Mouse (Mus musculus) stomach, embryonic 14.5 days (tissue): ENCODE results near the gene Smcr8. TPM values are rescaled to one million over a fixed set of nuclear protein-coding genes. Genes with fewer than 3 reads are reported as not detected.

ENCODE experiments used
- ATAC-seq: fragments of 200-750 bp; cut with Nextera tagmentation; 2 replicates; pipeline ENCODE4 v1.8.0; 2017; ENCODE audit warnings: low read depth, moderate TSS enrichment; ENCODE audit not compliant: insufficient number of reproducible peaks, insufficient read depth, low FRiP score
- H3K27ac ChIP-seq: fragments of 300-500 bp; sonication (generic); 2 replicates; pipeline ENCODE4 v1.5.1; 2014; ENCODE audit warnings: mild to moderate bottlenecking, low read length, moderate library complexity, mixed read lengths
- H3K27me3 ChIP-seq: fragments of 300-500 bp; sonication (generic); 2 replicates; pipeline ENCODE4 v1.6.1; 2014; ENCODE audit warnings: low read length, control low read depth, mixed read lengths; ENCODE audit not compliant: control insufficient read depth, insufficient read depth
- H3K36me3 ChIP-seq: fragments of 300-500 bp; sonication (generic); 2 replicates; pipeline ENCODE4 v1.6.1; 2014; ENCODE audit warnings: mild to moderate bottlenecking, control low read depth, low read length, moderate library complexity, mixed read lengths; ENCODE audit not compliant: control insufficient read depth, insufficient read depth
- H3K4me1 ChIP-seq: fragments of 300-500 bp; sonication (generic); 2 replicates; pipeline ENCODE4 v1.6.1; 2014; ENCODE audit warnings: low read length, control low read depth, mixed read lengths; ENCODE audit not compliant: control insufficient read depth, insufficient read depth
- H3K4me2 ChIP-seq: fragments of 300-500 bp; sonication (generic); replicated peaks from 2 replicates; pipeline ENCODE4 v1.6.1; 2014; ENCODE audit warnings: low read depth, low read length, control low read depth
- H3K4me3 ChIP-seq: fragments of 300-500 bp; sonication (generic); 2 replicates; pipeline ENCODE4 v1.5.1; 2014; ENCODE audit warnings: low read depth, low read length, control low read depth
- H3K9ac ChIP-seq: fragments of 300-500 bp; sonication (generic); replicated peaks from 2 replicates; pipeline ENCODE4 v1.6.1; 2014; ENCODE audit warnings: low read depth, mild to moderate bottlenecking, control low read depth, low read length, moderate library complexity, mixed read lengths
- H3K9me3 ChIP-seq: fragments of 300-500 bp; sonication (generic); 2 replicates; pipeline ENCODE4 v1.6.1; 2016; ENCODE audit warnings: low read depth, low read length, control low read depth; ENCODE audit not compliant: control insufficient read depth
- WGBS: fragments of 180-500 bp; shearing (Covaris S2); extraction: QIAGEN DNeasy Blood & Tissue Kit; methylation state at CpG from one replicate; pipeline ENCODE4 v1.1.7; 2014; 5-methylcytosine and 5-hydroxymethylcytosine counted together
- polyA plus RNA-seq: library from polyadenylated mRNA; unstranded; fragments of >200 nt; fragmentation: Nextera tagmentation; extraction: Ambion mirVana; gene quantifications from 2 replicates; pipeline ENCODE4 v1.2.1, GENCODE M21; 2014

The Smcr8 gene
- polyA plus RNA-seq, 1 experiment from 2014 or later, result 7.8 TPM

DNA sequence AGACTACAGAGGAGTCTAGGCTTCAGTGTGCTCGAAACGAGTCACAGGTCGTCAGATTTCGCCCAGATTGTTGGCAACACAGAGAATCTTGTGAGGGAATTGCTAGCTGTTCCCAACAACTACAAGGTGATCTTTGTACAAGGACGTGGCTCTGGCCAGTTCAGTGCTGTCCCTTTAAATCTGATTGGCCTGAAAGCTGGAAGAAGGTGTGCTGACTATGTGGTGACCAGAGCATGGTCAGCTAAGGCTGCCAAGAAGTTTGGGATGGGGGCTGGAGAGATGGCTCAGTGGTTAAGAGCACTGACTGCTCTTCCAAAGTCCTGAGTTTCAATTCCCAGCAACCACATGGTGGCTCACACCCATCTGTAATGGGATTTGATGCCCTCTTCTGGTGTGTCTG, 39.1 kb downstream of the Smcr8 start:
- Histone ChIP-seq H3K9ac (no peak overlapping the region), H3K36me3 (no peaks in the 10 kb centered on the region), H3K27me3 (no peaks in the 10 kb centered on the region), H3K9me3 (no peaks in the 10 kb centered on the region), H3K4me2 (no peak overlapping the region), H3K27ac (no peak overlapping the region), H3K4me3 (no peak overlapping the region), H3K4me1 (no peaks in the 10 kb centered on the region)
- 64% methylated on average over 5 of the region's 5 CpGs for WGBS
- no peak for ATAC-seq

DNA sequence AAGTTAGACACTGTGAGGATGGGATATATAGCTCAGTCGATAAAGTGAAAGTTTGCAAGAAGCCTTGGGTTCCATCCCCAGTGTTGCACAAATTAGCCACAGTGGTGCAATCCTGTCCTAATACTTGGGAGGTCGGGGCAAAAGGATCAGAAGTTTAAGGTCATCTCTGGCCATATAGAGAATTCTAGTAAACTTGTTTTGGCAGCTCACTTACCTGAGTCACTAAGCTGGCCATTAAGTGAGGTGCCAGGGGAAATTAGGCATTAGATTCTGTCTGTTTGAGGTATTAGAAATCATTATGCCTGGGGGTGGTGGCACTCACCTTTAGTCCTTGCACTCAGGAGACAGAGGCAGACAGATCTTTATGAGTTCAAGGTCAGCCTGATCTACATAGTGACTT, 46.4 kb downstream of the Smcr8 start:
- Histone ChIP-seq H3K36me3 (no peaks in the 10 kb centered on the region), H3K4me1 (no peaks in the 10 kb centered on the region), H3K9me3 (no peaks in the 10 kb centered on the region), H3K4me2 (no peak overlapping the region), H3K27me3 (no peaks in the 10 kb centered on the region), H3K9ac (no peak overlapping the region), H3K27ac (no peak overlapping the region), H3K4me3 (no peak overlapping the region)
- no peak for ATAC-seq
- WGBS, result 68% methylated on average over 2 of the region's 2 CpGs

DNA sequence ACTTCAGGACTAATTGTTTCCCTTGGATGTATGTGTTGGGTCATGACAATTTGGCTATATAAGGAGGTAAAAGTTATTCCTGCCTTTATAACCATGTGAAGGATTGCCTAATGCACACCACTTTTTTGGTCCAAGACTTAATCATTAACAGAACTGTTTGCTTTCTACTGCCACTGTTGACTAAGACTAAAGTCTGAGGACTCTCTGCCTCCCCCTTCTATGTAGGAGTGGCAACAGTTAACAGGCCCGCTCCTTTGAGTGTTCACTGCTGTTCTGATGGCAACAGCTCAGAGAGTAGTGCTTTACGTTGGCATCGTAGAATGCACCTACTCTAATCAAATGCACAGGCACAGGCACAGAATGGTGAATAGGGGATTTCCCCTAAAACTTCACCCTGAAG, 47.9 kb downstream of the Smcr8 start:
- Histone ChIP-seq H3K9ac (no peak overlapping the region), H3K36me3 (no peaks in the 10 kb centered on the region), H3K27ac (peak overlapping the region; percentile 23; the same call in 1 of the 2 replicates)

DNA sequence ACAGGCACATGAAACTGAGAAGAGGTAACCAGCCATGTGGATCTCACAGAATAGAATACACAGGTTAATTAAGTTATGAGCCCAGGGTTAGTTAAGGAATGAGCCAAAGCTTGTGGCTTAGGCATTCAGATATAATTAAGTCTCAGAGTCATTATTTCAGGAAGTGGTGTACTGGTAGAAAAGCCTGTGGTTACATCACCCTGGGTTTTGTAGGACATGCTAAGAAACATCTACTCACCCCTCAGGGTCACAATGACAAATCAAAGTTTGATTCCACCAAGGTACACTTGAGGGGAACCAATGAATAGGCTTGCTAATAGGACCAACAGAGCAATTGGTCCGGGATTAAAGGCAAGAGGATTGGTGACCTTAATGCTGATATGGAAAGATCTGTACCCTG, 49.4 kb downstream of the Smcr8 start:
- WGBS, result 55% methylated on average over 1 of the region's 1 CpGs
- Histone ChIP-seq H3K27ac (no peak overlapping the region), H3K9ac (no peak overlapping the region), H3K27me3 (no peaks in the 10 kb centered on the region), H3K4me3 (no peak overlapping the region), H3K36me3 (no peaks in the 10 kb centered on the region), H3K9me3 (no peaks in the 10 kb centered on the region), H3K4me2 (no peak overlapping the region), H3K4me1 (peaks cover 5% of the 10 kb centered on the region; the same call in 1 of the 2 replicates)
- no peak for ATAC-seq

More for the DNA sequence above, 47.9 kb downstream of the Smcr8 start:
- no peak overlapping the region for H3K4me3 ChIP-seq
- H3K4me1 ChIP-seq, result no peaks in the 10 kb centered on the region
- H3K4me2 ChIP-seq, result no peak overlapping the region
- WGBS, result 64% methylated on average over 3 of the region's 3 CpGs
- no peaks in the 10 kb centered on the region for H3K27me3 ChIP-seq
- ATAC-seq, result peak; percentile 91
- H3K9me3 ChIP-seq, result no peaks in the 10 kb centered on the region

DNA sequence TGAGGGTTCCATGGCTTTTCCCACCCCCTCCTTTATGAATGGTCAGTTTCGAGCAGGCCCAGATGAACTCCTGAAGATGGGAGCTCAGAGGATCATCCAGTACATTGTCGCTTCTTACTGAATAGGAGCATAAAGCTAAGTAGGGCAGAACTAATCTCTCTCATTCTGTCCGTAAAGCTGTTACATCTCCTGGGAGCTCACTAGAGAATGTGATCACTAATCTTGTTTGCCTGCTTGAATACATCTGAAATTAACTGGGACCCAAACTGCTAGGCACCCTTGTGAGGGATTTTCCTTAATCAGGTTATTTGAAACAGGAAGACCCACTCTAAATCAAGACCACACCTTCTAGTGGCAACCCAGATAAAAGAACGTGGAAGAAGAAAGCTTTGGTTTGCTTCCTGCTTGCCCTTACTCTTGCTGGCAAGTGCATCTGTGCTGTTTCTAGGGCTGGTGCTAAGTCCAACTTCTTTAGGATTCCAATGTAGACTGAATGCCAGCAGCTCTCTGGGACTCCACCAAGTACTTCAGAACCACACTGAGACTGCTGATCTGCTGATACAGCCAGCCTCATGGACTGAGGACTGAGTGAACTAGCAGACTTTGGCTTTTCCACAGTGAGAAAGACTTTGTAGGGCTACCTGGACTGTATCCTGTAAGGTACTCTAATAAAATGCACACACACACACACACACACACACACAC, 50.1 kb downstream of the Smcr8 start:
- 66% methylated on average over 4 of the region's 4 CpGs for WGBS
- ATAC-seq, result no peak

DNA sequence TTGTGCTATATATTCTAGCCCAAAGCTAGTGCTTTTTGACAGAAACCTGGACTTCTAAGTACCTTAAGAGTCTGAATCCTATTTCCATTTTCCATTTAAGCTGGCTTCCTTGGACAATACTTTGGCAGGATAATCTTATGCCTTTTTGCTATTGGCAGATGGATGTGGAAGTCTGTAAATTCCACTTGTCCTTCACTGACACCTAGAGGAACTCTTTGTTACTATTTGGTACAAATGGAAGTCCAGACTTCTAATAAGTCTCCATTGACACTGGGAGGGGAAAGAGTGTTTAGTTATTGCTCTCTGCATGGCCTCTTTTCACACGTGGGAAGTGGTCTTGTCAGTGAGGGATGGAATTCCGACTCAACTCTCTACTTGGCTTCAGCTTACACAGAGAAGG, 51.6 kb downstream of the Smcr8 start:
- peaks cover 5% of the 10 kb centered on the region; the same call in 1 of the 2 replicates for H3K4me1 ChIP-seq
- no peak overlapping the region for H3K27ac ChIP-seq
- H3K27me3 ChIP-seq, result no peaks in the 10 kb centered on the region
- no peak for ATAC-seq
- no peaks in the 10 kb centered on the region for H3K36me3 ChIP-seq
- no peaks in the 10 kb centered on the region for H3K9me3 ChIP-seq
- H3K9ac ChIP-seq, result no peak overlapping the region
- no peak overlapping the region for H3K4me3 ChIP-seq
- WGBS, result 25% methylated on average over 2 of the region's 2 CpGs
- no peak overlapping the region for H3K4me2 ChIP-seq

More for the DNA sequence above, 50.1 kb downstream of the Smcr8 start:
- H3K9me3 ChIP-seq, result no peaks in the 10 kb centered on the region
- no peak overlapping the region for H3K4me2 ChIP-seq
- H3K27me3 ChIP-seq, result no peaks in the 10 kb centered on the region
- H3K4me3 ChIP-seq, result no peak overlapping the region
- H3K36me3 ChIP-seq, result no peaks in the 10 kb centered on the region
- H3K9ac ChIP-seq, result no peak overlapping the region
- H3K4me1 ChIP-seq, result peaks cover 5% of the 10 kb centered on the region; the same call in 1 of the 2 replicates
- H3K27ac ChIP-seq, result no peak overlapping the region

DNA sequence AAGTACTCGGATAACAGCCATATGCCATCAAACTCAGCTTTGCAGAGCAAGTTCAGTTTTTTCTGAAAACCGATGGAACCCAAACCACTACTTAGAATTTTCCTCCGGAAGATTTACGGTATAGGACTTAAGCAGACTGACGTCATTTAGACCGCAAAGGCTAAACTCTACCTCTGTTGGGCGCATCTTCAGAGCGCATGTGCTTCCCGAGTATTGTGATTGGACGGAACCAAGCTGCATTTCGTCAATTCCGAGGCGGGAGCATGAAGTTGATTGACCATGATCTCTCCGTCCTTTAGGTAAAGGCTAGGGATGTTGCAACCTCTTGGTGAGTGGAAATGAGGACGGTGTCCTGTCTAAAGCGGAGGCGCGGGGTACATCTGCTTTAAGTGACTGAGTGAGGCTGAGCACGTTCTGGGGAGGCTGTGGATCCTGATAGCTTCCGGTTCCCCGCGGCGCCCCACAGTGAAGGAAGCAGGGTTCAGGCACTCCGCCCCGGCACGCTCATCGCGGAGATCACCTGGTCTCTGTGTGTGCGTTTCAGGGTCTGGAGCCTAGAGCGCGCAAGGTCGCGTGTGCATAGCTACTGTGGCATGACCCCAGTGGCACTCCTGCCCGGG, 53.2 kb downstream of the Smcr8 start, which contains the start of gene Dhrs7b:
TSS of gene Dhrs7b (plus strand) at position 199 of the 620 bp plus-strand sequence.
- Histone ChIP-seq H3K4me1 (peaks cover 5% of the 10 kb centered on the region; the same call in 1 of the 2 replicates), H3K4me2 (peak within 1 kb of the TSS; percentile 54), H3K9ac (peak within 1 kb of the TSS; percentile 57), H3K36me3 (no peaks in the 10 kb centered on the region), H3K4me3 (peak within 1 kb of the TSS; percentile 59), H3K27ac (peak within 1 kb of the TSS; percentile 79), H3K27me3 (no peaks in the 10 kb centered on the region), H3K9me3 (no peaks in the 10 kb centered on the region)
- WGBS, result under 1% methylated on average over 34 of the region's 34 CpGs
- peak; percentile 94 for ATAC-seq

DNA sequence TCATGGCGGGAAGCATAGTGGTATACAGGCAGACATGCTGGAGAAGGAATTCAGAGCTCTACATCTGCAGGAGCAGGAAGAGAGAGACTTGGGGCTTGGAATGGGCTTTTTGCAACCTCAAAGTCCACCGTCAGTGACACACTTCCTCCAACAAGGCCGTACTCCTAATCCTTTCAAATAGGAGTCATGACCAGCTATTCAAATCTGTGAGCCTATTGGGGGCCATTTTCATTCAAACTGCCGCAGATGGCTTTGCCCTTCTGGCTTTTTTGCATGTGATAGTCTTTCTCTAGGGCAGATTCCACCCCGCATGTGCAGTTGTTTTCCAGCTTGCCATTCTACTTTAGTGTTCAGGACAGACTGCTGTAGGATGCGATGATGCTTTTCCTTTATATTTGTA, 59.6 kb downstream of the Smcr8 start:
- WGBS, result 92% methylated on average over 6 of the region's 6 CpGs

More for the DNA sequence above, 59.6 kb downstream of the Smcr8 start:
- Histone ChIP-seq H3K9ac (no peak overlapping the region), H3K4me2 (no peak overlapping the region), H3K27me3 (no peaks in the 10 kb centered on the region), H3K36me3 (no peaks in the 10 kb centered on the region), H3K4me1 (no peaks in the 10 kb centered on the region), H3K9me3 (no peaks in the 10 kb centered on the region), H3K4me3 (no peak overlapping the region), H3K27ac (no peak overlapping the region)
- no peak for ATAC-seq
